Mouse (Mus musculus): ENCODE measurements at regions not wholly inside any gene's neighbourhood (a gene's known extent, or its start where the extent isn't known, plus 50 kb on each side); places are given as distances from the start of the nearest gene placed in this dataset.

DNA sequence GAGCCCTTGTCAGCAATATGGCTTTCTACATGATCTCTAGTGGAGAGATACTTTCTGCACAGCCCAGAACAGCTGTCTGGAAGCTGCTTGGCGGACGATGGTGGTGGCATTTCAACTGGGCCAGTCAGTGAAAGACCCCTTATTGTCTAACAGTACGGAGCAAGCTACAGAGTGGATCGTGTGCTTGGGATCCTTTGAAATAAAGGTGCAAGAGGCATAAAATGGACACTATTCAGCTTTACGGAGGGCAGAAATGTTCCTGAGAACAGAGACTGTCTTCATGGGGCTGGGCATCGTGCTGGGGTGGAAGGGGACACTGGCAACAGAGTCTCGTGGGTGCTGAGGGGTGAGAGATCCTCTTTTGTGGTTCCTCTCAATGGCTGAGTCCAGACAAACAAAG, 137.2 kb upstream of the Slc24a5 start:
- Histone ChIP-seq H3K27me3 (ENCODE audit: insufficient read depth, low read length) (no peaks in the 10 kb centered on the region), H3K4me2 (replicated peaks; ENCODE audit: low read depth, low read length) (no peak overlapping the region), H3K4me1 (ENCODE audit: insufficient read depth, low read length) (no peaks in the 10 kb centered on the region), H3K9ac (replicated peaks; ENCODE audit: low read length) (no peak overlapping the region), H3K27ac (ENCODE audit: low read length) (no peak overlapping the region), H3K4me3 (ENCODE audit: low read length) (no peak overlapping the region), H3K36me3 (ENCODE audit: insufficient read depth, low read length) (no peaks in the 10 kb centered on the region), H3K9me3 (ENCODE audit: low read length) (no peaks in the 10 kb centered on the region)
- no peak for ATAC-seq (ENCODE audit: low FRiP score, low TSS enrichment)
- 85% methylated on average over 7 of the region's 7 CpGs for WGBS

DNA sequence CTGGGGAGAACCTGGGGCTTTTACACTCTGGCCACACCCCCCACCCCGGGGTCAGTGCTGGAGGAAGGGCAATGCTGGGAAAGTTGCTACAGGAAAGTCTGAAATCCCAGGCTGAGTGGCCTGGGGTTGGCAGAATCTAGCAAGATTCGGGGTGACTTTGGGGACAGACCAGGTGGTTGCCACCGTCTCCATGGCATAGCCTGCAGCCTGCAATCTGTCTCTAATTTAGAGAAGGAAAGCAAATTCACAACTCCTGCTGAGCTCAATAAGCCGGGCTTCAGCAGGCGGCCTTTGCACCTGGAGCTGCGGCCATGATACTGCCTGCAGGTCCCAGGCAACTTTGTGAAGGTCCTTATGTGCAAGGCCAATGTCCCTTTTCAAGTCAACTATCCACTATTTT, 135.4 kb upstream of the Slc24a5 start:
- Histone ChIP-seq H3K36me3 (ENCODE audit: insufficient read depth, low read length) (no peaks in the 10 kb centered on the region), H3K27me3 (ENCODE audit: insufficient read depth, low read length) (no peaks in the 10 kb centered on the region), H3K9ac (replicated peaks; ENCODE audit: low read length) (no peak overlapping the region), H3K27ac (ENCODE audit: low read length) (no peak overlapping the region), H3K9me3 (ENCODE audit: low read length) (no peaks in the 10 kb centered on the region), H3K4me3 (ENCODE audit: low read length) (no peak overlapping the region), H3K4me1 (ENCODE audit: insufficient read depth, low read length) (no peaks in the 10 kb centered on the region), H3K4me2 (replicated peaks; ENCODE audit: low read depth, low read length) (no peak overlapping the region)
- ATAC-seq (ENCODE audit: low FRiP score, low TSS enrichment), result no peak
- WGBS, result 67% methylated on average over 6 of the region's 6 CpGs

DNA sequence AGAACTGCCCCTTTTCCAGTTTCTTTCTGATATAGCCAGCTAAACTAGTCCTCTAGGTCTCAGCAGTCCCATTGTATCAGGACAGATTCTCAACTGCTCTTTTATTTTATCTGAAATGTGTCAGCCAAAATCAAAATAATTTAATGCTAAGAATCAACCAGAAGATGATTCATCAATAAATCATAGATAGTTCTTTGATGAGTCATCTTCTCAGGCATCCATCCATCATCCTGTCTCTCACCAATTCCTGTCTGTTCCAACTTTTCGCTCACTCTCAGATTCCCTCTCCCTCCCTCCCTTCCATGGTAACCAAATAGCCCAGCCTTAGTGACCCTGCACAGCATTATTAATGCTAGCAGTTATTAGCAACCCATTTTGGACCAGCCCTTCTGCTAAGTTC, 134.0 kb upstream of the Slc24a5 start:
- no peaks in the 10 kb centered on the region for H3K27me3 ChIP-seq (ENCODE audit: insufficient read depth, low read length)
- H3K36me3 ChIP-seq (ENCODE audit: insufficient read depth, low read length), result no peaks in the 10 kb centered on the region
- no peak overlapping the region for H3K4me2 ChIP-seq (replicated peaks; ENCODE audit: low read depth, low read length)
- no peak overlapping the region for H3K27ac ChIP-seq (ENCODE audit: low read length)
- H3K9me3 ChIP-seq (ENCODE audit: low read length), result no peaks in the 10 kb centered on the region
- H3K4me3 ChIP-seq (ENCODE audit: low read length), result no peak overlapping the region
- 54% methylated on average over 1 of the region's 1 CpGs for WGBS
- no peak for ATAC-seq (ENCODE audit: low FRiP score, low TSS enrichment)
- no peak overlapping the region for H3K9ac ChIP-seq (replicated peaks; ENCODE audit: low read length)
- no peaks in the 10 kb centered on the region for H3K4me1 ChIP-seq (ENCODE audit: insufficient read depth, low read length)

DNA sequence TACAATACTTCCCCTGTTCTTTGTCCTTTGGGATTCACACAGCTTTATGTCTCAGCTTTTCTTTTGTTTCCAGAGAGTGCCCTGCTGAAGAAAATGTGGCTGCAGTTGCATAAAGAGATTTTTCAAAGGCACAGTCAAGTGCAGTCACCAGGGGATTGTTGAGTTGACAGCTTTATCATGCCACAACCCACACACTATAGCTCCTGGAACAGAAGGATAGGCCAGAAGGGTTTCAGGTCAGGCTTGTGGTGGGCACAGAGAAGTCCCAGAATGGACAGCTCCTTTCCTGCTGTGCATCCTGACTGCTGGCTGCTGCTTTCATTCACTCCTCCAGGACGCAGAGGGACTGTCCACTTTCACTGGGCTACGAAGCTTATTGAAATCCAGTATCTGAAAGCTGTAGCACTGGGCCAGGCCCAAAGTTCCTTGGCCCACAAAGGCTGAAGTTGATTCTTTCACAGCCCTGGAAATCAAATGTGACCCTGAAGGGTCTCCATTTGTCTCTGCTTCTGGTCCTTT, 119.6 kb upstream of the Slc24a5 start:
- ATAC-seq (ENCODE audit: low FRiP score, low TSS enrichment), result no peak
- no peaks in the 10 kb centered on the region for H3K9me3 ChIP-seq (ENCODE audit: low read length)
- no peaks in the 10 kb centered on the region for H3K36me3 ChIP-seq (ENCODE audit: insufficient read depth, low read length)
- peak overlapping the region; percentile 34; the same call in 1 of the 2 replicates for H3K27ac ChIP-seq (ENCODE audit: low read length)
- 16% methylated on average over 2 of the region's 2 CpGs for WGBS
- no peaks in the 10 kb centered on the region for H3K4me1 ChIP-seq (ENCODE audit: insufficient read depth, low read length)
- H3K9ac ChIP-seq (replicated peaks; ENCODE audit: low read length), result no peak overlapping the region
- no peak overlapping the region for H3K4me2 ChIP-seq (replicated peaks; ENCODE audit: low read depth, low read length)
- no peaks in the 10 kb centered on the region for H3K27me3 ChIP-seq (ENCODE audit: insufficient read depth, low read length)
- H3K4me3 ChIP-seq (ENCODE audit: low read length), result no peak overlapping the region

DNA sequence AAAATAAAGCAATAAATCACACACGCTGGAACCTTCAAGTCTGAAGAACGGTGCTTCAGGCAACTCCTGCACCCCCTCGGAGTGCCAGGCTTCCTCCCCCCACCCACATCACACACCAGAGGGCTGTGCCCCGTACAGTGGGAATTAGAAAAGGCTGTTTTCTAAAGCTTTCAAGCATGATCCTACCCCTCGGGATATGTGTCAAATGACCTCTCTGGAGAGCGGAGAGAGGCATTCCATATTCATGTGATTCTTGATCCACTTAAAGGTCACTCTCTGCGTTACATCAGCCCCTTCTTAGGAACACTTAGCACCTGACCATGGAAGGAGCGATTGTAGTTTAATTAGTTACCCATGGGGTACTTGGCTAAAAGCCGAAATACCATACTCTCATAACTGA, 119.1 kb upstream of the Slc24a5 start:
- Histone ChIP-seq H3K27me3 (ENCODE audit: insufficient read depth, low read length) (no peaks in the 10 kb centered on the region), H3K27ac (ENCODE audit: low read length) (peak overlapping the region; percentile 34; the same call in 1 of the 2 replicates), H3K9me3 (ENCODE audit: low read length) (no peaks in the 10 kb centered on the region), H3K9ac (replicated peaks; ENCODE audit: low read length) (no peak overlapping the region), H3K4me2 (replicated peaks; ENCODE audit: low read depth, low read length) (no peak overlapping the region), H3K4me1 (ENCODE audit: insufficient read depth, low read length) (no peaks in the 10 kb centered on the region), H3K36me3 (ENCODE audit: insufficient read depth, low read length) (no peaks in the 10 kb centered on the region), H3K4me3 (ENCODE audit: low read length) (no peak overlapping the region)
- peak; percentile 76 for ATAC-seq (ENCODE audit: low FRiP score, low TSS enrichment)
- 28% methylated on average over 9 of the region's 9 CpGs for WGBS

DNA sequence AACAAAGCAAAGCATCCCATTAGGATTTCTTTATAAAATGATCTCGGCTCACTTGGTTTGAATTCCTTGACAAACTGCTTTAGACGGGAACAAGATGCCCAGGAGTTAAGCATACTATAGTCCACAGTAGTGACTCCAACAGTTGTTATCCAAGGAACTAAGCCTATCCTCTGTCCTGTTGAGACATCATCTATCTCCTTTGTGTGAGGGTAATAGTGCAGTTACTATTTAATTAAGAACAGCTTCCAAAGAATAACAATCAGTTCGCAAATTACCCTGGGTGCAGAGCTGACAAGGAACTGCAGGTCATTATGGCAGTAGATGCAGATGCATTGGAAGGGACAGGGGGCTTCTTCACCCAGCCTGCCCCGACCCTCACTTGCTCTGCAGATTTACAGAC, 115.7 kb upstream of the Slc24a5 start:
- Histone ChIP-seq H3K4me1 (ENCODE audit: insufficient read depth, low read length) (no peaks in the 10 kb centered on the region), H3K4me2 (replicated peaks; ENCODE audit: low read depth, low read length) (no peak overlapping the region), H3K27ac (ENCODE audit: low read length) (peak overlapping the region; percentile 43; the same call in 1 of the 2 replicates), H3K9me3 (ENCODE audit: low read length) (no peaks in the 10 kb centered on the region), H3K27me3 (ENCODE audit: insufficient read depth, low read length) (no peaks in the 10 kb centered on the region), H3K36me3 (ENCODE audit: insufficient read depth, low read length) (no peaks in the 10 kb centered on the region), H3K4me3 (ENCODE audit: low read length) (no peak overlapping the region), H3K9ac (replicated peaks; ENCODE audit: low read length) (no peak overlapping the region)
- no peak for ATAC-seq (ENCODE audit: low FRiP score, low TSS enrichment)
- 32% methylated on average over 4 of the region's 4 CpGs for WGBS

DNA sequence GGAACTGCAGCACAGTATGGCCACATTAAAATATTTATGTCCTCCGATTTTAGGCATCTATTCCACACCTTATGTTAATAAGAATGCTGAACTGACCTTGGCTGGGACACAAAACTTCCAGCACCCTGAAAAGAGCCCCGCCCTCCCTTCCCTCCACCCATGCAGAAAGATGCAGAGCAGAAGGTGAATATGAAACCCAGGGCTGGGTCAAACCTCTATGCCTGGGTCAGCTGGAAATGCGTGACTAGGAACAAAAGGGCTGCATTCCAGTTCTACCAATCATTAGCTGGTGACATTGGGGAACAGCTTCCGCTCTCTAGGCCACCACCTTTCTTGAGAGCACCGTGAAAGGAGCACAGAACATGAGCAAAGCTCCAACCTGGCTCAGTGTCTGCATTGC, 114.9 kb upstream of the Slc24a5 start:
- WGBS, result 58% methylated on average over 5 of the region's 5 CpGs
- peak; percentile 50 for ATAC-seq (ENCODE audit: low FRiP score, low TSS enrichment)
- Histone ChIP-seq H3K36me3 (ENCODE audit: insufficient read depth, low read length) (no peaks in the 10 kb centered on the region), H3K27me3 (ENCODE audit: insufficient read depth, low read length) (no peaks in the 10 kb centered on the region), H3K9me3 (ENCODE audit: low read length) (no peaks in the 10 kb centered on the region), H3K4me3 (ENCODE audit: low read length) (no peak overlapping the region), H3K27ac (ENCODE audit: low read length) (no peak overlapping the region), H3K9ac (replicated peaks; ENCODE audit: low read length) (no peak overlapping the region), H3K4me1 (ENCODE audit: insufficient read depth, low read length) (no peaks in the 10 kb centered on the region), H3K4me2 (replicated peaks; ENCODE audit: low read depth, low read length) (no peak overlapping the region)

DNA sequence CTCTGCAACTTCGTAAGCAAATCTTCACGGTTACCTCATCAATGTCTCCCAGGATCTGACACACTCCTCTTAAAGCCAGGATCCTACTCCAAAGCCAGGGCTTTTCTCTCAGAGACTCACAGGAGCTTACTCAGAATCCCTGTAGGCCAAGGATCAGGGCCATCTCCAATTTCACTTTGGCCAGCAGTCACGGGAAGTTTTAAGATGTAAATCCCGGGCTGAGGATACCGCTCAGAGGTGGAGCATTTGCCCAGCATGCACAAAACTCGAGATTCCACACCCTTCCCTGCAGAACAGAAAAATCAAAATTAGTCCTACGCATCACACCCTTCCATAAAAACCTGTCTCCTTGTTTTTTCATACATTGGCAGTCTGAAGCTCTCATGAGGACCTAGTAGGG, 112.1 kb upstream of the Slc24a5 start:
- Histone ChIP-seq H3K4me3 (ENCODE audit: low read length) (no peak overlapping the region), H3K27ac (ENCODE audit: low read length) (no peak overlapping the region), H3K4me1 (ENCODE audit: insufficient read depth, low read length) (no peaks in the 10 kb centered on the region), H3K9me3 (ENCODE audit: low read length) (no peaks in the 10 kb centered on the region), H3K27me3 (ENCODE audit: insufficient read depth, low read length) (no peaks in the 10 kb centered on the region), H3K4me2 (replicated peaks; ENCODE audit: low read depth, low read length) (no peak overlapping the region), H3K9ac (replicated peaks; ENCODE audit: low read length) (no peak overlapping the region), H3K36me3 (ENCODE audit: insufficient read depth, low read length) (no peaks in the 10 kb centered on the region)
- ATAC-seq (ENCODE audit: low FRiP score, low TSS enrichment), result no peak
- WGBS, result 42% methylated on average over 7 of the region's 7 CpGs

DNA sequence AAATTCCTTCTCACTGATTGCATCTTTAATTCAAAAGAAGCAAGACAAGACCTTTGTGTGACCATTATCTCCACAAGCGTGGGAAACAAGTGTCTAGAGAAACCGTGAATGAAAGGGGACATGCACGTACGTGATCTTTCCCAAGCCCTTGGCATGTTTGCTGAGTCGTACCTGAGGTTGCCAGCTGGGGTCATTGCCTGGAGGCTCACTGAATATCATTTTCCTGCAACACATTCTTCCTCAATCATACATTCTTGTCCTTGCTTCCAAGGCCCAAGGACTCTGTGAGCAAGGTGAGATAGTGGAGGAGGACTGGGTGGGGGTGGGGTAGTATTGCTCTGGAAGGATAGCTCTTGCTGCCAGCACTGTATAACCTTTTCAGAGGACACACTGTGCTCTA, 108.5 kb upstream of the Slc24a5 start:
- no peaks in the 10 kb centered on the region for H3K27me3 ChIP-seq (ENCODE audit: insufficient read depth, low read length)
- H3K9ac ChIP-seq (replicated peaks; ENCODE audit: low read length), result no peak overlapping the region
- no peak overlapping the region for H3K27ac ChIP-seq (ENCODE audit: low read length)
- H3K4me3 ChIP-seq (ENCODE audit: low read length), result no peak overlapping the region
- H3K36me3 ChIP-seq (ENCODE audit: insufficient read depth, low read length), result no peaks in the 10 kb centered on the region
- ATAC-seq (ENCODE audit: low FRiP score, low TSS enrichment), result no peak
- H3K4me2 ChIP-seq (replicated peaks; ENCODE audit: low read depth, low read length), result no peak overlapping the region
- H3K9me3 ChIP-seq (ENCODE audit: low read length), result no peaks in the 10 kb centered on the region
- H3K4me1 ChIP-seq (ENCODE audit: insufficient read depth, low read length), result no peaks in the 10 kb centered on the region
- 83% methylated on average over 5 of the region's 5 CpGs for WGBS

DNA sequence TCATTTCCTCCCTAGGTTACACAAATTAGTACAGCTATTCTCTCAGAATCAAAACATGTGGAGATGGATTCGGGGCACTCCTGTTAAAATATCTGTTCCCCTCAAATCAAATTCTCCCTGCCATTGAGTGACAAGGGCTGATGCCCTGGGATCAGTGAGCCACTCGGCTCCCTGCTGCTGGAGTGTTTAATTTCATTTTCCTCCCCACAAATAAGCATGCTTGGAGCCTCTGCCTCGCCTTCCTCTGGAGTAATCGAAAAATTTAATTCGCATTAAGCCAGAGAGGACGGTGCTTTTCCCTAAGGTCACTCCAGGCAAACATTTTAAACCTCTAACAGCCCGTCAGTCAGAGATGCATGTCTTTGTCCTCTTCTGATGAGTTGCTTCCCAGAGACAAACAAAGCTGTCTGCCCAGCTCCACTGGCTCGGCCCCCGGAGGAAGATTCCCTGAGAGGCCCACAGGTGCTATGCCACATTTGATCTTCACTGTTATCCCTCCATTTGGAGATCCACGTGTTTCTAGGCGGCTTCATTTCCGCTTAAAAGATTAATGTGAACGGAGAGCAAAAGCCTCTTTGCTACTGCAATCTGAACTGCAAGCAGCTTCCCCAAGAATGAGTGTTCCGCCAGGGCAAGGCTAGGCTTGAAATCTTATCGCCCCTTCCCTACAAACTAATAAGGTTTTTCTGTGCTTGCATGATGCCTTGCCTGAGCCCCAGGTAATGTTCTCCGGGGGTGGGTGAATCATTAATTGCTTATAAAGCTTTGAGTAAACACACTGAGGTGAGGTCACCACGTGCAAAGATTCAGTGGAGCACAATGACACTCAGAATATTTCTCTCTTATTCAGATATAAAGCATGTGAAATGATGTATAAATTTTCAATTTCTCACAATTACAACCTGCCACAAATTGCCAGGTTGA, 95.8 kb upstream of the Slc24a5 start:
- Histone ChIP-seq H3K36me3 (ENCODE audit: insufficient read depth, low read length) (no peaks in the 10 kb centered on the region), H3K9ac (replicated peaks; ENCODE audit: low read length) (0 out of 2 replicates have a peak overlapping the region, but pooled peaks have one; percentile 39), H3K27me3 (ENCODE audit: insufficient read depth, low read length) (no peaks in the 10 kb centered on the region), H3K4me2 (replicated peaks; ENCODE audit: low read depth, low read length) (peak overlapping the region; percentile 26; the same call in 1 of the 2 replicates), H3K9me3 (ENCODE audit: low read length) (no peaks in the 10 kb centered on the region), H3K27ac (ENCODE audit: low read length) (no peak overlapping the region), H3K4me3 (ENCODE audit: low read length) (no peak overlapping the region), H3K4me1 (ENCODE audit: insufficient read depth, low read length) (0 out of 2 replicates have a peak, but pooled peaks cover 2% of the 10 kb centered on the region)
- ATAC-seq (ENCODE audit: low FRiP score, low TSS enrichment), result peak; percentile 75; the same call in 1 of the 2 replicates
- WGBS, result 33% methylated on average over 17 of the region's 17 CpGs
